Mouse (Mus musculus): Measurements from ENCODE around the gene Rpn2. TPM values are rescaled to one million over a fixed set of nuclear protein-coding genes. Genes with fewer than 3 reads are reported as not detected.

The Rpn2 gene
- total RNA-seq (2022): 100 to 1,000 TPM in 2 of 4 experiments, 10 to 100 TPM in 2; 99.4 to 106 (median 101) TPM

GRCm38 (mm10) chr2:157278717-157279415 is at the start of gene Rpn2:
TSS of gene Rpn2 (plus strand) at chr2:157279017.
- DNase-seq (ENCODE audit: low spot score): peak; percentile 96

DNA sequence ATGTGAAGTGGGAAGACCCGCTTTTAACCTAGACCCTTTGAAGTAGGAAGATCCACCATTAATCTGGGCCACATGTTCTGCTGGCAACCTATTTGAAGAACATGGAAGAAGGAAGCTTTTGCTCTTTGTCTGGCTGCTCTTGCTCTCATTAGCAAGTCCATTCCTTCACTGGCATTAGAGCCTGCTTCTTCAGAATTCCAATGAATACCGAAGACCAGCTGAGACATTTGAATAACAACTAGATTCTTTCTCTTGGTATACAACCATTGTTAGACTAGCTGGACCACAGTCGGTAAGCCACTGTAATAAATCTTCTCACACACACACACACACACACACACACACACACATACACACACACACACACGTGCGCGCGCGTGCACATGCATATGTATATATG is 42.9 kb upstream of the Rpn2 start:
- DNase-seq (ENCODE audit: low spot score): no peak

DNA sequence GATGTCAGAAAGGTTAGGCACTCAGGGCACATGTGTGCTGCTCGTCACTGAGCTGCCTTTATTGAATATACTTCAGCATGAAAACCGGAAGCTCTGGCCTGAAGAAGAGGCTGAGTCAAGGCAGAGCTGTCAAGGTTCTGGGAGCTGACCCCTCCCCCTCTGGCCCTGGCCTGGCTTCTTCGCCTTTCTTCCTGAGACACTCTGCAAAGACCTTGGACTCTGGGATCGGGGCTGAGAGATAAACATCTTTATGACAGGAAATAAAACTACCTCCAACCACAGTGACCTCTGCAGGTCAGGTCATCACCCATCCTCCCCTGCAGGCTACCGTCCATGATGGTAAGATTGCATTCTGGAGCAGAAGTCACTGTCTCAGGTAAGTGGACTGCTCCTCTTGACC is 33.8 kb upstream of the Rpn2 start:
- no peak for DNase-seq (ENCODE audit: low spot score)

DNA sequence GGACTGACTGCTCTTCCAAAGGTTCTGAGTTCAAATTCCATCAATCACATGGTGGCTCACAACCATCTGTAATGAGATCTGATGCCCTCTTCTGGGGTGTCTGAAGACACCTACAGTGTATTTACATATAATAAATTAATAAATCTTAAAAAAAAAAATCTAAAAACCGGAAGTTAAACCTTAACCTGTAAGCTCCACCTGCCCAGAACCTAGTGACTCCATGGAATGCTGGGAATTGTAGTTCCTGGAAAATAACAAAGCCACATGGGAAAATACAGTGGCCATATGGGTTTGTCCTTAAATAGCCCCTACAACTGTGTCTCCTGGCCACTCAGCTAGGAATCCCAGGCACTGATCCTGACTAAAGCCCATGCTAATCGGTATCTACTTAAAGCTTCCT is 33.2 kb upstream of the Rpn2 start:
- no peak for DNase-seq (ENCODE audit: low spot score)

GRCm38 (mm10) chr2:157248111-157248510 is 30.7 kb upstream of the Rpn2 start:
- DNase-seq (ENCODE audit: low spot score): no peak

DNA sequence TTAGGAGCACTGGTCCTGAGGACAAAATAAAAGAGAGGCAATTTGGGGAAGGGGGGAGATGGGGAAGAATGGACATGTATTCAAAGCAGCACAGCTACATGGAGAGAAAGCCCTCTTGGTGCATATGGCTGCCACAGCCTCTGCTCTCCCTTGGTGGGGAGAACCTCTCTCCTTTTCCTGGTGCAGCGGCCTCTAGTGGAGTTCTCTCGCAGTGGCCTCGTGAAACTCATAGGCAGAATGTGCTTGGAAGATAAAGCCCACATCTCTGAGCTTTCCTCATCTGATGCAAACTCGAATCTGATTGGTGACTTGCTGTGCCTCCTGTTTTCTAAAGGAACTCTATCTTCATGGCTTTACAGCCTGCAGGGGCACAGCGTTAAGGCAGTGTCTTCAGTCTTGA is 19.1 kb upstream of the Rpn2 start:
- peak; percentile 17 for DNase-seq (ENCODE audit: low spot score)

DNA sequence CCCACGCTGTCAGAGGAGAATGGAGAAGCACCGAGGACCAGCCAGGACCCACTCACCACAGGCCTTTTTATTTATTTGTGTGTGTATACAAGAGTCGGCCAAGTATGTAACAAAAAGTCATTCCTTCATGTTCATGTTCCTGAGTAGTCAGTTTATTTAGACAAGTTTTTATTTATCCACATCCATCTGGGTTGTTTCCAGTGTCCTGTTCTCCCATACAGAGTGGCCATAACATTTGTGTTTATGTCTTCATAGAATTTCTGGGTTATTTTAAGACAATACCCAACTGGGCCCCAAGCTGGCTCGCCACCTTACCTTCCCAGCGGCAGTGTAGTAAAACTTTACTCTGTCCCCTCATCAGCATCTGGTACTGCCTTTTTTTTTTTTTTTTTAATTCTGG is 16.9 kb upstream of the Rpn2 start:
- DNase-seq (ENCODE audit: low spot score): no peak

DNA sequence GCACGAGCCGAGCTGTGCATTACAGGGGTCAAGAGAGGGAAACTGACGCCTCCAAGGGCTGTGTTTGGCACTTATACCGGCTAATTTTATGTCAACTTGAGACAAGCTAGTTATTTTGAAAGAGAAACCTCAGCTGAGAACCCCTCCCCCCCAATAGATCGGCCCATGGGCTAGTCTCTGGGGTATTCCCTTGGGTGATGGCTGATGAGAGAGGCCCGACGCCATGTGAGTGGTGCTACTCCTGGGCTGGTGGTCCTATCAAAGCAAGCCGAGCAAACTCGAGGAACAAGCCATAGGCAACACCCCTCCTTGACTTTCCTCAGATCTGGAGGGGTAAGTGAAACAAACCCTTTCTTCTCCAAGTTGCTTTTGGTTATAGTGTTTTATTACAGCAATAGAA is 16.3 kb upstream of the Rpn2 start:
- no peak for DNase-seq (ENCODE audit: low spot score)

- DNase-seq (ENCODE audit: low spot score): no peak
Measured at GRCm38 (mm10) chr2:157263101-157263500, 15.7 kb upstream of the Rpn2 start.

DNA sequence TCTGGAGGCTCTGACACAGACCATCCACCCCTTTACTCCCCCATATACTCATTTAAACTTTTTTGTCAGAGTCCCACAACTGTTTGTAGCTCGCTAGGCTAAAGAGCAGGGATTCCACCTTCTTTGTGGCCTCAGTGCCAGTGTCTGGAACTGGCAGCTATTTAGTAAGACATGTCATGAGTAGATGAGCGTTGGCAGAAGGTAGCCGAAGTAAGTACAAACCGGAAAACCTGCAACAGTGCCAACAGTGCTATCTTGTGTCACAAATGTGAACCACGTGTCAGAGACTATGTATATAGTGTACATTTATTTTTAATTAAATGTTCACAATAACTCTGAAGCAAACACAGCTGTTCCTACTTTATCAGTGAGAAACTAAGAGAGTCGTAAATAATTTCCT is 15.0 kb upstream of the Rpn2 start:
- DNase-seq (ENCODE audit: low spot score): no peak

GRCm38 (mm10) chr2:157279416-157279800 is 591 bp downstream of the Rpn2 start, which contains the start of gene Mroh8:
TSS of gene Mroh8 (minus strand) at chr2:157279549.
- DNase-seq (ENCODE audit: low spot score): no peak

- no peak for DNase-seq (ENCODE audit: low spot score)
Measured at GRCm38 (mm10) chr2:157283321-157283720, 4.5 kb downstream of the Rpn2 start.

- DNase-seq (ENCODE audit: low spot score): peak; percentile 19
Measured at GRCm38 (mm10) chr2:157287542-157287941, 8.7 kb downstream of the Rpn2 start.

DNA sequence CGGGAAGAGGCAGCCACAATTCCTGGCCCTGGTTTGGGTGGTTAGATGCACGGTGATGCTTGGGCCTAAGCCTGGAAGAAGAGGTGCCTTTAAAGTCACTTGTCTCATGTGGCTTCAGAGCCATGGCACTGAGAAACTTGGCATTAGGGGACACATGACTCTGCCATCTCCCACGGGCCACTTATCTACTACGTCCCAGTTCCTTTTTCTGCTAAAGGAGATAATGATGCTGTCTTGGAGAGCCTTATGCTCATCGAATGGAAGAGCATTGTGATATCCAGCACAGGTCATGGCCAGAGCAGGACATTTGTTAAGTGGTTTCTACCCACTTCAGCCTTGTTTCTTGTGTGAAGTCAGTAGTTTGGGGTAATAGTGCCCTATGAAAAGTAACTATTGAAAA is 10.2 kb downstream of the Rpn2 start:
- DNase-seq (ENCODE audit: low spot score): no peak

DNA sequence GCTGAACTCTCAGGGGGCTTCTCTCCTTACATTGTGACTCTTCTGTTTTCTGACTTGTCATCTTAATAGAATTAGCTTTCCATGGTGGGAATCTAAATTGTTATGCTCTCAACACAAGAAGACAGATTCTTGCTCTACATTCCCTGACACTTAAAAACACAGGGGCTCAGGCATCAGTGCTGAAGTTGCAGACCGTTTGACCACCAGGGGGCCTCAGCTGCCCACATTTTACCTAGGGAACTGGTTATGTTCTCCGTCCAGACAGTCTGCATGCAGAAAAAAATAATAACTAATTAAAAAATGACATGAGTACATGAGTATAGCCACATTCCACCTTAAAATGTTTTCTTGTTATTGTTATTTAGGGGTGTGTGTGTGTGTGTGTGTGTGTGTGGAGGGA is 13.3 kb downstream of the Rpn2 start:
- peak; percentile 57 for DNase-seq (ENCODE audit: low spot score)

- DNase-seq (ENCODE audit: low spot score): no peak
Measured at GRCm38 (mm10) chr2:157296105-157296689, 17.4 kb downstream of the Rpn2 start.

DNA sequence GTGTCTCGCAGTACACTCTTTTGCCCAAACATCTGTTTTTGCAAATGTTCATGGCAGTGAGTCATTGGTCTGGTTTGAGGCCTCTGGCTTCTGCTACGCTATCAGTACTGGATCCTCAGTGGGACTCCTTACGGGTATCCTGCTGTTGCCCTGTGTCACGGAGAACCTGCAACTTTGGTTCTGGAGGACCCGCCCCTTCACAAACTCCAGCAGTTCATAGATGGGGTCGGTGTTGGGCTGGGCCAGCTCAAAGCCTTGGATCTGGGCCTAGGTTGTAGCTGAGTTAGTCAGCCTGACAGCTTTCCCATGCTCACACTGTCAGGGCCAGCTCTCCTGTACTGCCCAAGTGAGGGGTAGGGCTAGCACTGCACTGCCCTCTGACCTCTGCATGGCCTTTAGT is 21.2 kb downstream of the Rpn2 start:
- no peak for DNase-seq (ENCODE audit: low spot score)

DNA sequence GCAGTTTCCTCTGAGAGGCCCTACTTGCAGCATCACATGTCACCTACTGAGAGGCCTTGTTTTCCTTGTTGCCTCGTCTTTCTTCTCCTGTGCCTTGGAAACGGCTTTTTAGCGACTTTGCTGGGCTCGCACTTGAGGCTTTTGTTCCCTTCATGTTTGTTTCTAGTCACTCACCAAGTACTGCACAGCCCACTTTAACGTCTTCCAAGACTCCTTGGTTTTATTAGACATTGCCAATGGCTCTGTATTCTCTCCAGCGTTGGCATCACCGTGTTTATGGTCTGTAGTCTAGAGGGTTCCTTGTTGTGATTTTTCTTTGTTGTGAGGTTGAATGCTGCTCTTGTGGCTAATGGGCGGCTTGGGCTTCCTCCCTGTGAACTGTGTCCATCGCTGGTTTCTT is 24.3 kb downstream of the Rpn2 start:
- no peak for DNase-seq (ENCODE audit: low spot score)

- no peak for DNase-seq (ENCODE audit: low spot score)
Measured at GRCm38 (mm10) chr2:157306091-157307032, 27.5 kb downstream of the Rpn2 start.

DNA sequence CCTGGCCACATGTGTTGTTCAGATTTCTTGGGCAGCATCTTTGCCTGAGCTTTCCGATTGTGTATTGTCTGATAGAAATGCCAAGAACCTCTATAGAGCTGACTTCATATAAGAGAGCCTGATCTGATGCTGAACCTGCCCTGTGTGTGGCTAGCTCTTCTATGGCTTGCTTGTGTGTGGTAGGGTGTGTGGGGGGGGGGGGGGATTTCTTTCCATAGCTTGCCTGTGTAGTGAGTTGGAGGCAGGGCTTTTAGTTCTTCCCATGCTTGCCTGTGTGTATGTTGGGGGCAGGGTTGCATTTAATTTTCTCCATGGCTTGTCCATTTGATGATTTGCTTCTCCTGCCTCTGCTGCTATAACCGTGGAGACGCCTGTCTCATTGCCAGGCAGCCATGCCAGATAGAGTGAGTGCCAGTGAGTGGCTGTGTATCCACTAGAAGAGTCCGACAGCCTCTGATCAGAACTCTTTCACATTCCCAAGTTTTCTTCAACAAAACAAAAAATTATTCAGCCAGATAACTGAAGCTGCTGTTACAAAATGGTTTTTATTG is 29.0 kb downstream of the Rpn2 start:
- DNase-seq (ENCODE audit: low spot score): no peak

- DNase-seq (ENCODE audit: low spot score): no peak
Measured at GRCm38 (mm10) chr2:157308273-157308917, 29.6 kb downstream of the Rpn2 start.

DNA sequence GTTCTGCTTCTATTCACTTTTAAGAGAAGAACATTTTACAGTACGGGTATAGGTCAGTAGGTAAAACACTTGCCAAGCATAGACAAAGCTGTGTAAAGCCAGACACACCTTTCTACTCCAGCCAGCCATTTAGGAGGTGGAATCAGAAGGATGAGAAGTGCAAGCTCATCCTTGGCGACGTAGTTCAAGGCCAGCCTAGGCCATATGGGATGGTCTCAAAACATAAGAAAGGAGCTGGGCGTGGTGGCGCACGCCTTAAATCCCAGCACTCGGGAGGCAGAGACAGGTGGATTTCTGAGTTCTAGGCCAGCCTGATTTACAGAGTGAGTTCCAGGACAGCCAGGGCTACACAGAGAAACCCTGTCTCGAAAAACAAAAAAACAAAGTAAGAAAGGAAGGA is 30.8 kb downstream of the Rpn2 start:
- DNase-seq (ENCODE audit: low spot score): no peak

All from heart, adult 8-10 months (tissue).